Mouse (Mus musculus) heart, adult 9 months (tissue): Measurements from ENCODE around the gene Tmem252.
A peak's percentile ranks its signal among the peaks of the same experiment; 100 is the strongest.

Experiments used
- DNase-seq, 2 experiments: peaks; one replicate each; pipeline ENCODE4 v3.0.0; 2022; ENCODE audit warnings: low spot score in 2 of 2

Tmem252 gene

DNA sequence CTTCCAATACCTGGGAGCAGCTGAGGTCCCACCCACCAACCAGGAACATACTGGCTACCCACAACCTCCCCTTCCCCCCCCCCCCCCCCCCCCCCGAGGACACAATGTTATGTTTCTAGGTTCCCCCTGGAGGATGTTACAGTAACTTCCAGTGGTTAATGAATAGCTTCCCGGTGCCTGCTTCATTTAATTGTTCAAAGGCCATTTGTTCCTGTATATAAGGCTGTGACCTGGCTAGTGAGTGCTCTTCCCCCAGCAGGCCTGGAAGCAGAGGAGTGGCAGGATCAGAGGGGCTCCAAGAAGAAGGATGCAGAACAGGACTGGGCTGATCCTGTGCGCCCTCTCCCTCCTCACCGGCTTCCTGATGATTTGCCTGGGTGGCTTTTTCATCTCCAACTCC lies at the start of gene Tmem252:
TSS of gene Tmem252 (plus strand) at position 247 of the 400 bp plus-strand sequence.
- DNase-seq = no peak

DNA sequence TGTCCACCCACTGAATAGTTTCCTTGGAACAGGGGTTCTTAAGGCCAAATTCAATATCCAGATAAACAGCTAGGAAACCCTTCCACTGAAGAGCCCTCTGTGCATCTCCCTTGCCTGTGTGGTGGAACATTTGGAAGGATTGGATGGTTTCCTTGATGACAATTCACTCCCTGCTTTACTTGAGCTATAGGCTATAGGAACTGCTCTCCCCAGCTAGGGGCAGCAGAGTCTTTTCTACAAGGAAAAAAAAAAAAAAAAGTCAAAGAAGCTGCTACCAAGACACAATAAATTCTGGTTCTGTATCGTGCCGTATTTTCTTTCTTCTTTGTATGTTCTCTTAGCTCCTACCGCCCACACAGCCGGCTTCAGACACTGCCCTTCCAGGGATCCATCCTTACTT lies 45.8 kb upstream of the Tmem252 start:
- no peak for DNase-seq

DNA sequence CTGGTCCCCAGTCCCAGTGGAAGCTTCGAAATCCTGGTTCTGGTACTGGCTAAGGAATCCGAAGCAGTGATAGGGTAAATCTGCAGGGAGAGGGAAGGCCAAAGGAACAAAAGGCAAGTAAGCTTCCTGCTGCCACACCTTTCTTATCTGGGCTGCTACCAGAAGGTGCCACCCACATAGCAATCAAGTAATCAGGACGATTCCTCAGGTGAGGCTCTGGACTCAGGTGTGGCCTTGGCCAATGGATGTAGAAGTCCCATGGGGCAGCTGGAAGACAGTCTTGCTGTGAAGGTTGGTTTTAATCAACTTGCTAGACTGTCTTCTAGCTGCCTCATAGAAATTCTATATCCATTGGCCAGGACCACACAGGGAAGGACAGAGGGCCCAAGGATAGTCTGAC lies 40.8 kb upstream of the Tmem252 start:
- no peak for DNase-seq

DNA sequence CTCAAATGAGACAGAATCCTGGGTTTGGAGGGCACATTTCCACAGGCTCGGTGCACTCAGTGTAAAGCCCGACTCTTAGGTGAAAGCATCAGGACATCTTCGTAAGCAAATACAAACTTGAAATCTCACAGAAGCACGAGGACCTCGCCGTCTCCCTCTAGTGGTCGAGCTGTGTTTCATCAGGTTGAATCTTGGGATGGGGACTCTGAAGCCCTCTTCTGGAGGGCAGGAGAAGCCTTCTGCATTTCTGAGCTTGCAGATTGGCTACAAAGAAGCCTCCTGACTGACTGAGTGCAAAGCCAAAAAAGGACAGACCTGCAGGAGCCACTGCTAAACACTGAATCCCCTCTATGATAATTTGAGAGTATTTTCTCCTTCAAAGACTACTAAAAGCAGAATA lies 39.2 kb upstream of the Tmem252 start:
- DNase-seq = peak; percentile 29

DNA sequence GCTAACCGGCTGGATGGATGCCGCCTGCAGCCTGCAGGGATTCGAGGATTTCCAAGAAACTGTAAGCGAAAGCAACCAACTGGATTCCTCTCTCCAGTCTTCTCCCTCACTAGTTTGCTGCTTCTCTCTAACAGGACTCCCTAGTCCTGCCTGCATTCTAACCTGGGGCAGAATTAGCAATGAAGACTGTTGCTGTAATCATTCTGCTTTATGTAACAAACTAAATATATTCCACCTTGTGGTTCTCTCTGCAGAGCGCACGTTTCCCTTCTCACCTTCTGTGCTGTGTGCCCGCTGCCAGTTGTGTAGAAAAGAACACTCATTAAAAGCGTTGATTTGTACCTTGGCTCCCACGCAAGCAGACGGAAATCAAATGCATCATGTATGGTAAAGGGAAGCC lies 37.2 kb upstream of the Tmem252 start:
- DNase-seq = no peak

DNA sequence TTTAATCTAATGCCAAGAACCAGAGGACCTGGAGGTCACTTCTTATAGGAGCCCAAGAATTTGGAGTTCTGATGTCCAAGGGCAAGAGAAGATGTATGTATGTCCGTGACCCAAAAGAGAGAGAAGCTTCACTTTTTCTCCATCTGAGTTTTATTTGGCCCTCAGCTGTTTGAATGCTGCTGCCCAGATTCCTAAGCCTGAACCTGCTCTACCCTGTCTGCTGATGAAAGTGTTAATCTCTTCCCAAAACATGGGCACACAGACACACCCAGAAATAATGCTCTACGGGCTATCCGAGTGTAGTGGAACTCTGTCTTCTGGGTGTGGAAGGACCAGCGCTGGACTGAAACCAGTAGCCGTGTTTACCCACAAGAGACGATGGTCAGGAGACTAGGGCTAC lies 35.8 kb upstream of the Tmem252 start:
- no peak for DNase-seq

DNA sequence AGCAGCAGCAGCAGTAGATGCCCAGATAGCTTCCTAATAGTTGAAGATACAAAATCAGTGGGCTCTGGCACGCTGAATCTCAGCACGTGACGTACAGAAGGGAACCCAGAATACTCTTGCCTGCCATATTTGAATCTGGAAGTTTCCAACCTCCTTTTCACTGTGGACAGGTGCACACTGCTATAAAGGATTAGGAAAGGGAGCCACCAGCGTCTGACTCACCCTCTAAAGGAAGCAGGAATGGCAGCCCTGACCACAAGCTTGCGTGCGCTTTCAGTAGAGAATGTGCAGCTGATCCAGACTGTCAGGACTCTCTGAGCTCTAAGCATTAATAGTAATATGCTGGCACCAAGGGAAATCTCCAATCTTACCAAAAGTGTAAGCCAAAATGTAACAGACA lies 32.8 kb upstream of the Tmem252 start:
- no peak for DNase-seq

DNA sequence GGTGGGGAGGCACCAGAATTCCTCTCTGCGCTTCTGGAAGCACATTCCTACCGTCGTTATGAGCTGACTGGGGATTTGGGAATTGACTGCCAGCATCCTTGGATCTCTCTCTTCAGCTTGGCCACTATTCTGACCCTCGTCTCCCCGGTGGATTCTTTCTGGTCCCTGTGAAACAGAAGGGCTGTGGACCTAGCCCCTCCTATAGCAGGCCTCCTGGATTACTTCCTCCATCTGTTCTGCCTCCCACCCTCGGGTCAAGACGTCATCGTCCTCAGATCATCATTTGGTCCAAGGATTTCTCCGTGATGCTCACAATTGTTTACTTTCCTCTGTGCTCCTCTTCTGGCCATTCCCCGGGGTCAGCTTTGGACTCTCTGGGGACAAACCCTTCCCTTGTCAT lies 28.8 kb upstream of the Tmem252 start:
- peak; percentile 18 to 28 for DNase-seq

DNA sequence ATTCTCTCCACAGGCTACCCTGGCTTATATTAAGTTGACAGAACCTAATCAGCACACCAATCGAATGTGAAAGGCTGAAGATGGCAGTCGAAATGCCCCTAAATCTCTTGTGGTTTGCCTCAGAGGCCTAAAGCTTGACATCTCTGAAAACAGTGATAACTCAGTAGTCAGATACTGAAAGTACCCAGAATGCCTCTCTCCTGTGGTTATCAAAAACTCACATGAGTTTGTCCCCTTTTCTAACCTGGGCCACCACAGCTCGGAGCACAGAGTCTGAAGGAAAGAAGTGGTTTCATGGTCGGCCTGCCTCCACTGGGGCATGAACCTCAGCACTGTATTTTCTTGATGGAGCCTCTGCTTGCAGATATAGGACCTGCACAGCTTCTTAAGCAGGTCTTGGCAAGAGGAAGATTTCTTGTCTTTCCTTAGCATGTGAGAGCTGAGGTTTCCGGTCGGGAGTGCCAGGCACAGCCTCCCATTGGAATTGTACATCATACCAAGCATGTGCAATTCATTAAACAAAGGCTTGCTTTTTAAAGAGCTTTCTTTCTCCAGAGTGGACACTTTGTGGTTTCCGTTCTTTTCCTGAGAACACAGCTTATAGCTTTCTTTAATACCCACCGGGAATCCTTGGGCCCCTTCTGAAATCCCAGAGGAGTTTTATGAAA lies 27.5 kb upstream of the Tmem252 start:
- peak in 1 of 2 experiments; percentile 11 for DNase-seq

DNA sequence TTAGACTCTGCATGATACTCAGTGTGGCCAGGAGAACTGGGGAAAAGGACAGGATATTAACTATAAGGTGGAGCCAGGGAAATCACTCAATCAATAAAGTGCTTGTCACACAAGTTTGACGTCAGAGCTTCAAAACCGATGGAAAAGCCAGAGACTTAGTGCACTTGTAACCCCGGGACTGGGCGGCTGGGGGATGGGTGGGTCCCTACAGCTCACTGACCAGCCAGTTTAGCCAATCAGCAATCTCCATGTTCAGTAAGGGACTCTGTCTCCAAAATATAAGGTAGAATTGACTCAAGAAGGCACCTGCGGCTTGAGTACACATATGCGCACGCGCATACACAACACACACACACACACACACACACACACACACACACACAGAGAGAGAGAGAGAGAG lies 25.8 kb upstream of the Tmem252 start:
- DNase-seq = no peak

DNA sequence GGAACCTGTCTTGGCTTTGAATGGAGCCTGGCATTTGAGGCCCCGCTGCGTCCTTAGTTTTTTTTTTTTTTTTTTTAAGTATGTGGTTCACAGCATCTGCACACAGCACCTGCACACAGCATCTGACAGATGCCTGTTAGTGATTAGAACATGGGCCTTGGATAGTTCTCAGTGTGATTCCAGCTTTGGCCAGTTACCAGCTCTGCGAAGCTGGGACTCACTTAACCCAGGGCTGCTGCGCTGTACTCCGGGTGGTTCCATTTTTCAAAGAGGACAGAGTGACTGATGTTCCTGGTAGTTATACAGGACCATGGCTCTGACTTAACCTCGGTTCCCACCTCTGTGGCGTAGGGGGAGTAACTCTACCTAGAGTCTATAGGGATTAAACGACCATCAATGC lies 23.4 kb upstream of the Tmem252 start:
- DNase-seq = no peak

DNA sequence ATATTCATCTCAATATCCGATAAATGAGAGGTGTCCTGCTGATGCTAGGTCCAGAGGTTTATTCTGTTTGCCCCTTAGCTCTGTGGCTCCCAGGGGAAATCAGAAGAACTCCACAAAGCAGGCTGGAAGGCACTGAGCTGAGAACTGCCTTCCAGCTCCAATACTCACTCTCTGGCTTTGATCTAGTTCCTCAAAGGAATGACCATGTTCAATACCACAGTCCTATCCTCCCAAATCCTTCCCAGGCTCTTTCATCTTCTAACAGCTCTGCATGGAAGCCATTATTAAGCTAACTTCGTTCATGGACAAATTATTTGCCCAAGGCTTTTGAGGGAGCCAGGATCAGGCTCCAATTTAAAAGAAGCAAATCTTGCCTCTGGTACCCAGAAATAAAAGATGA lies 22.2 kb upstream of the Tmem252 start:
- no peak for DNase-seq

DNA sequence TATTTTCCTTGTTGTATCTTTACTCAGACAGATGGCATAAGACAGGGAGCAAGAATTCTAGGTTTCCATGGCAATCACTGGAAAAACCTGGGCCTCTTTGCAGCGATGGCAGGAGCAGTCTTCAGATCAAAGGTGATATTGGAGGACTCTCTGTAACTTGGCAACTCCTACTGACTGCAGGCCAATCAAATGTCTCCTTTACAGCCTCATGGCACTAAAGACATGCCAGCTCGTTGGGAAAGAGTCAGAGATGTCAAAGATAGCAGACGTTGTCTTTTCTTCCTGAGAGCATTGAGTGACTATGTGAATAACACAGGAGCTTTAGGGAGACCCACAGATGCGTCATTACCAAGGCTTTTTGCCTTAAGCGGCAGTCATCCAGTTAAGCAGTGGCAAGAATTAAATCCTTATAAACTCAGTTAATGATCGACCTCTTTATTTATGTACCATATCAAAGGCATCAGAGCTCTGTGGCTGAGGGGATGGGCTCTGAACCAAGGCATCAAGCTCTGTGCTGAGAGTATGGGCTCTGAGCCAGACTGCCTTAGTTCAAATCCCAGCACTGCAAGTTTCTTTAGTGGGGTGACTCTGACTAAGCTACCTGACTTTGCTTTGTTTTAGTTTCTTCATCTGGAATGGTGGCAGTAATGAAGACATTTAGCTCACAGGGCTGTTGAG lies 21.3 kb upstream of the Tmem252 start:
- DNase-seq = no peak

DNA sequence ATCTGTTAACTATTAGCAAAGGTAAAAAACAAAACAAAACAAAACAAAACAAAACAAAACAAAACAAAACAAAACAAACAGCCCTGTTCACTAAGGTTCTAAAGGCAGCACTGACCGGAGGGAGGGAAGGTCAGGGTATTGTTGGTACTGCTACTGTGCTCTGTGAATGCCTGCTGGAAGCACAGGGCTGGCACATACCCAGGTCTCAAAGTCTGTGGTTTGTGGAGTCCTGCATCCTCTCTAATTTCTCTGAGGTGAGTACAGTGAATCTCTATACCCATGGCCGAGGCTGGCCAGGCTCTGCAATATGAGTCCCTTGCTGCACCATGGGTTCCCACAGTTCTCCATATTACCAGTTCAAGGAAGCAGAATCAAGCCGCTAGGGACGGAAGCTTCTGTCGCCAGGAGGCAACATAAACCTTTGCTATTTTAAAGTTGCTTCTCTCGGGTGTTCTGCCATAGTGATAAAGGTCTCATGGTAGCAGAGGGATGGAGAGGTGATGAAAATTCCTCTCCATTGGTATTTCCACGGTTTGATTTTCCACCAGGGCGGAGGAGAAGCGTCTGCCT lies 20.5 kb upstream of the Tmem252 start:
- no peak for DNase-seq

DNA sequence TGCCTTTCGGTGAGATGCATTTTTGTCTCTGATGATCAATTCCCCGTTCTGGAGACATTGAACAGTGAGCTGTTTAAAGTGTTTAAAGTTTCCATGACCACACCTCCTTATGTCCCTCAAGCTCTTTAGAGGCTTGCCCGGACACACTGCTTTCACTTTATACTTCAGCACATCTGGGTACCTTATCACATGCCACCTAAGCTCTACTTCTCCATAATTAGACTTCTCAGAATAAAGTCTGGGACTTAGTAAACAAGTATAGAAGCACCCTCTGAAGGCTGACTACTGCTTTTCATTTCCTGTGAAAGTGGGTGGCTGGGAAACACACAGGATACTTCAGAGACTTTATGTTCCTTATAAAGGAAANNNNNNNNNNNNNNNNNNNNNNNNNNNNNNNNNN lies 16.8 kb upstream of the Tmem252 start:
- DNase-seq = no peak

DNA sequence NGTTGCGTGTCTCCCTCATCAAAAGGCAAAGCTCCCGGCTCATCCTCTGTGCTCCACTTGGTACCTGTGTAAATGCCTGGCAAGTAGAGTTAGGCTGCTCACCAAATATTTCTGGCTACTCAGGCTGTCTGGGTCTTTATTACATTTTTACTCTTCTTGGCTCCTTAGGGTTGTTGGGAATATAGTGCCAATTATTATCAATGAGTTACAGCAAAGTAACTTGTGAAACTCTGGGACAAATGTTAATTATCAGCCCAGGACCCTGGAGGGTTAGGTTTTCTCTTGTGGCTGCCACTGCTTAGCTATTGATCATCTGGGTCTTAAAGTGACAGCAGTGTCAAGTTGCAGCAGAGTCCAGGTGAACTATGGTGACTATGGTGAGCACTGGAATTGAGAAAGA lies 11.5 kb upstream of the Tmem252 start:
- no peak for DNase-seq

DNA sequence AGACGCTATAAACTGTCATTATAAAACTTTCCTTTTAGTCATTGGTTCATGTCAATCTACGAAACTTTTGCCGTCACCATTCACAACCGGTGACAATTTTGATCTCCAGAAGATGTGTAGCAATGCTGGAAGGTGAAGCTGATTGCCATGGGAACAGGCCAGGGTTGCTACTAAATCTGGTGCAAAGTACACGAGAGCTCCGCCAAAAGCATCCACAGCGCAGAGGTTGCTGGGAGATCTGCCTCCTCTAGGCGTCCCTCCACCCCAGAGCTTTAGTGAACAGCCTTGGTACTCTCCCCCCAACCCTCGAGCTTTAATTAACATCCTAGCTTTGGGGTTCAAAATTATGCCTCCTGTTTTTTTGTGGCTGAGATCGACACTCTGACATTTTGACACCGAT lies 8.0 kb upstream of the Tmem252 start:
- no peak for DNase-seq

DNA sequence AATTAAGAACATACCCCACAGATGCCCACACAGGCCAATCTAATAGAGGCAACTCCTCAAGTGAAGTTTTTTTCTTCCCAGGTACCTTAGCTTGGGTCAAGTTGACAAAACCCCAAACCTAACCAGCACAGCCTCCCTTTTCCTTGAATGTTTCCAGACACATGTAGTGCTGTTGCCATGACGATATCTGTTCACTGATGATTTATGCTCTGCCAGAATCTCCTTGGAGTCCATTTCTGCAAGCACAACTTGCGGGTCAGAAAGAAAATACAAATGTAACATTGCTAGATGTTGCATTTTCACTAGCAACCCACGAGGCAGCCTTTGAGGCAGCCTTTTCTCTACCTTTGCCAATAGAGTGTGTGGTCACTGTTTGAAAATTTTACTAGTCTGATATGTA lies 6.3 kb upstream of the Tmem252 start:
- no peak for DNase-seq

DNA sequence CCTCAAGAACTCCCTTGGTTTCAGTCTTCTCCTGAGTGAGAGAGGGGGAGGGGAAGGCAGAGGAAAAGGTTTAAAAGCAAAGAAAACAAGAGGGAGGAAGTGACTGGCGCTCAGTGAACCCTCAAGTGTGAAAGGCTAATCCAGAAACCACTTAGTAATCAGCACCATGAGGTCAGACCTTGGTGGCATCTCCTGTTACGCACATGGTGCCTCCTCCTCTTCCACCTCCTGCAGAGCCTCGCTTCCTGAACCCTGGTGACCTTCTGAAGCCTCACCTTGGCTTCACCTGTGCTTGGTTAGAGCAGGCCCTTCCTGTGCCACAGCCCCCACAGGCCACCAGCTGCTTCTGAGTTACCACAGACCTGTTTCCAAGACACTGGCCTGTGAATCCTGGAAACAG lies 2.2 kb upstream of the Tmem252 start:
- no peak for DNase-seq

DNA sequence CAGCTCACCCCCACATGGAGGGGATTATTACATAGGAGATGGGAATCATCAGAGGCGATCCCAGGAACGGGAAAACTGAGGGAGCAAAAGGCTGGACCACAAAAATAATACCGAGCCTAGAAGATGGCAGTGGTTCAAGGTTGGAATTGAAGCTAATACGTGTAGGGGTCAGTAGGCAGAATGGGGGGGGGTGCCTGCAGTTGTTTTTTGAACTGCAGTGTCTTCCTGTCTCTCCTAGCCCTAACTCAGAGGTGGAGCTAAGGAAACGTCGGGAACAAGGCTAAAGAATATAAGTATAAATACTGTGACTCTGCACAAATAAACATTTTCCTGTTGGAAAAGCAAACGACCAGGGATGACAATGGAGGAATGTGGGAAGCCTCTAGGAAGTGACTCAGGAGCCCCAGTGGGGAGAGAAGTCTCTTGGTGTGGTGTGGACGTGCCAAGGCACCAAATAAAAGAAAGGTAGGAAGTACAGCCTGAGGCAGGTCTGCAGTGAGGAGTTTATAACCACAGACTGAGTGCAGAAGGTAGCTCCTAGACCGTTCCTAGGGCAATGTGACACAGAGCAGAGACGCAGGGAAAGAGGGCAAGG lies 1.3 kb upstream of the Tmem252 start:
- DNase-seq = no peak

DNA sequence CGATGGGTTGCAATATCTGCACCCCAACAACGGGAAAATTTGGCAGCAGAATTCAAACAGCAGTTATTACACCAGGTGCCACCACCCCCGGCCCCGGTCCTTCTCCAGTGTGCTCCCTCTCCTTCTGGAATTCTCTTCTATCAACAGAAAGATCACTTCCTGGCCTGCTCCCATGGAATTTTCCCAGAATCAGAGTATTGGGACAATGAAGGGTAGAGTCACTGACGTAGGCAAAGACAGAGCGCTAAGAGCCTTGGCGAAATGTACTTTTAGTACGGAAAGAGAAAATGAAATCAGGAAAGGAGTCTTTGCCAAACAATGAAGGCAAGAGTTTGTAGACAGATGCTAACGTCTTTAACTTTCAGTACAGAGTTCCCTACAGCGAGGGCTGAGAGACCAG lies 477 bp upstream of the Tmem252 start:
- DNase-seq = no peak

DNA sequence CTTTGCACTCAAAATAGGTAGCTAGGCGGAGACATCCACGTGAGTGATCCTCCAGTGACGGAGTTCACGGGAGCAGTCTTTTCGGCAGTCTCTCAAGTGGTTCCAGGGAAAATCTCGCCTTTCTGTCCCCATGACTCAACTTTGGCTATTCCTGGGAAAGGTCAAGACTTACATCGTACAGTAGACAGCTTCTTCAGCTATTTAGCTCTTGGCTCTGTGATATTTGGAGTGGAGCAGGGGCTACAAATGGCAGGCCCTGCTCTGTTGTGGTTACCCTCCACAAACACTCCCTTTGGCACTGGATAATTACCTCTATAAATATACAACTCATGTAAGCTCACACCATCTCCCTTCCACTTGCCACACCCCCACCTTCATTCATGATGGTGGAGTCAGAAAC lies 2.6 kb downstream of the Tmem252 start:
- peak; percentile 50 to 58 for DNase-seq
